Mouse (Mus musculus): ENCODE data around the gene Scarb1.
A peak's percentile ranks its signal among the peaks of the same experiment; 100 is the strongest.
"Not testable (repeated sequence)": the region's sequence is repeated elsewhere in the genome, so short reads cannot be mapped to it uniquely, and the experiment has no call there.

Gene Scarb1

DNA sequence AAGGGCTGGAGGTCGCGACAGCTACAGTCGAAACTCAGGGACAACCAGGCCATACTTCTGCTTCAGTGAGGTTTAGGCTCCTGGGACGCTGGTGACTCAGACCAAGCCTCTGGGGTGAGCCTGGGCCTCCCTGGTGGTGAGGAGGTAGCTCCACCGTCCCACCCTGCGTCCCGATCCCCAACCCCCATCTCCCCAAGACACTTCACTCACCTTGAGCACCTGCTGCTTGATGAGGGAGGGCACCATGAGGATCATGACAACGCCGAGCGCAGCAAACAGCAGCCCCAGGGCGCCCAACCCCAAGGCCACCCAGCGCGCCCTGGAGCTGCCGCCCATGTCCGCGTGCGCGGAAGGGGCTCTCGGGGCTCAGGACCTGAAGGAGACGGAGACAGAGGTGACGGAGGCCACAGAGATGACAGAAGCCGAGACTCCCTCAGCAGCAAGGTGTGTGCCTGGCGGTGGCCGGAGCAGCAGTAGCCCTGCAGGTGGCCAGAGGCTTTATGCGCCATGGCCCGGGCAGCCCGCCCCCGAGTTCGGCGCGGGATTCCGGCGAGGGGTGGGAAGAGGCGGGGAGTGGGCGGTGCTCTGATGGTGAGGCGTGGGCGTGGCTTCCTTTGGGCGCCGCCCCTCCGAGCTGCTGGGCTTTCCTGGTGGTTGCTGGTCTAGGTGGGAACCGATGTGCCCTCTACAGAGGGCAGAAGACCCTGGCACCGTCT, at the start of gene Scarb1:
Gene Scarb1, minus strand, starts transcription at position 548 of the 716 bp plus-strand sequence.
- DNase-seq (ENCODE audit: low read depth, low spot score) = peak; percentile 78

DNA sequence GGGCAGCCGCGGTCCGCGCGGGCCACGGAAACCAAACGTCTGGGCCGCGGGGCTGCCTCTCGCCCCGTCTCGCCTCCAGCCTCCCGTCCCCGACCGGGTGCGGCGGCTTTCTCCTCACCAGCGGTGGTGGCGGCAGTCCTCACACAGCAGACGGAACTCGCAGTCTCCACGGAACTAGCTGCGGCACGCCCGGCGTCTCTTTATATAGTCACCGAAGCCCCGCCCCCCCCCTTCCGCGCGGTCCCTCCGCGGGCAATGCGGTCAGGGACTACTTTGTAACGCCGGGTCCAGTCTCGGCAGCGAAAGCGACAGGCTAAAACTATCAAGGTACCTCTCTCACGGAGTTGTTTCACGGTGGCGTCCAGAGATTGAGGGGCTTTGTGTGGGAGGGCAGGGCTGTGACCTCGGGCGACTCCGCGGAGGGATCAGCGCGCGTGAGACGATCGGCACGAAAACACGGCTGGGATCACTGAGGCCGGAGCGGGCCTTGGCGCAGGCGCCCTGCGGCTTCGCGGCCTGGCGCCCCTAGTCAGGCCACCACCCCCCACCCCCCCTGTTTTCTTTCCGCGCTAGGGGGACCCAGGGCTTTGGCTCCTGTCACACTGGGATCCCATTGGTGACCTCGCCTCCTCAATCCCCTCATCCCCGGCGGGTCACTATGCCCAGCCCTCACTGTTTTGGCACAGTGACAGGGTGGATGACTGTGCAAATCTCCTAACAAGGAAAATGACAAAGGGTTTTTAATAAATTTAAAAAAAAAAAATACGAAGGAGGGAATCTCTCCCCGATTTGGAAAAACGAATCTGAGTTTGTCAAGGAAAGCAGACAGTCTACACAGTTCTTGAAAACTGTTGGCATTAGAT, 48.9 kb upstream of the Scarb1 start, which contains the start of gene Ubc:
Gene Ubc, minus strand, starts transcription at position 624 of the 863 bp plus-strand sequence.
- peak; percentile 80 for DNase-seq (ENCODE audit: low read depth, low spot score)

DNA sequence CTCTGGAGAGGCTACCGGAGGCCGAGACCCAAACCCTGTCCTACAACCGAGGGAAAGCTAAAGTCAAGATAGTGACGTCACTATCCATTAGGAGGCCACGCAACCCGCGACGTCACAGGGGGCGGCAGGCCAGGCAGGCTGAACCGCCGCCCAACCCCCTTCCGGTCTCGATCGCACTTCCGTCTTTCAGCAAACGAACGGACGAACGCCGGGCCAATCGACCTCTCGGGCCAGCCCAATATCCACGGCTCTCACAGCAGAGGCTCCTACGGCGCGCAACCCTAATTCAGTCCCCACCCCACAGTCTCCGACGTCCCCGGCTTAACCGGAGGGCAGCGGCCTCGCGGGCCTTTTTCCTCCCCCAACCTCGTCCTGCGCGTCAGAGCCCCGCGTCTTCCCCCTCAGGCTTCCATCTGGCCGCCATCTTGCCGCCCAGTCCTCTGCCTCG, 48.3 kb upstream of the Scarb1 start, which contains the start of gene Gm10382:
Gene Gm10382, plus strand, starts transcription at position 192 of the 448 bp plus-strand sequence.
- DNase-seq (ENCODE audit: low read depth, low spot score) = peak; percentile 82

DNA sequence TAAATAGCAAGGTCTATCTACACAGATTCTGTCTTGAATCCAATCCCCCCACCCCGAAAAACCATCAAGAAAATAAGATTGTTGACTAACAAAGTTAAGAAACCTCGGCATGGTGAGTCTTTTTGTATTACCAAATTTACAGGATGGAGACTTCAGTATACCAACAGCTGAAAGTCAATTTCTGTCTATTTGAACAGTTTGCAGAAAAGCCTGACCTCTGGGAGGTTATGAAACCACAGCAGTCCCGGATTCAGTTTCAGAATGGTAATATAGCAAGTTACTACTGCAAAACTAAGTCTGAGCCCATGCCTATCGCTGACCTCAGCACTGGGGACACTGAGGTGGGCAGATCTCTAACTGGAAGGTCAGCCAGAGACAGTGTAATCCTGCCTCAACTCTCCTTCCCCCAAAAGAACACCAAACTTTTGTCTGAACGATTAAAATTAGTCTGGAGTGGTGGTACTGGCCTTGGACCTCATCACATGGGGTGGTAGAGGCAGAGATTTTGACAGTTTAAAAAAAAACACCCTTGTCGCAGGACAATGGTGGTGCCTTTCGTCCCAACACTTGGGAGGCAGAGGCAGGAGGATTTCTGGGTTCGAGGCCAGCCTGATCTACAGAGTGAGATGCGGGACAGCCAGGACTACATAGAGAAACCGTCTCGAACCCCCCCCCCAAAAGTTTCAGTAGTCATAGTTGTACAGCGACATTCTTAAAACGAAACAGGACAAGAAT, 47.6 kb upstream of the Scarb1 start:
- DNase-seq (ENCODE audit: low read depth, low spot score) = no peak

DNA sequence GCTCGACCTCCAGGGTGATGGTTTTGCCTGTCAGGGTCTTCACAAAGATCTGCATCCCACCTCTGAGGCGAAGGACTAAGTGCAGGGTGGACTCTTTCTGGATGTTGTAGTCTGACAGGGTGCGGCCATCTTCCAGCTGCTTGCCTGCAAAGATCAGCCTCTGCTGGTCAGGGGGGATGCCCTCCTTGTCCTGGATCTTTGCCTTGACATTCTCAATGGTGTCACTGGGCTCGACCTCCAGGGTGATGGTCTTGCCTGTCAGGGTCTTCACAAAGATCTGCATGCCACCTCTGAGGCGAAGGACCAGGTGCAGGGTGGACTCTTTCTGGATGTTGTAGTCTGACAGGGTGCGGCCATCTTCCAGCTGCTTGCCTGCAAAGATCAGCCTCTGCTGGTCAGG, 46.4 kb upstream of the Scarb1 start:
- DNase-seq (ENCODE audit: low read depth, low spot score) = not testable (repeated sequence)

DNA sequence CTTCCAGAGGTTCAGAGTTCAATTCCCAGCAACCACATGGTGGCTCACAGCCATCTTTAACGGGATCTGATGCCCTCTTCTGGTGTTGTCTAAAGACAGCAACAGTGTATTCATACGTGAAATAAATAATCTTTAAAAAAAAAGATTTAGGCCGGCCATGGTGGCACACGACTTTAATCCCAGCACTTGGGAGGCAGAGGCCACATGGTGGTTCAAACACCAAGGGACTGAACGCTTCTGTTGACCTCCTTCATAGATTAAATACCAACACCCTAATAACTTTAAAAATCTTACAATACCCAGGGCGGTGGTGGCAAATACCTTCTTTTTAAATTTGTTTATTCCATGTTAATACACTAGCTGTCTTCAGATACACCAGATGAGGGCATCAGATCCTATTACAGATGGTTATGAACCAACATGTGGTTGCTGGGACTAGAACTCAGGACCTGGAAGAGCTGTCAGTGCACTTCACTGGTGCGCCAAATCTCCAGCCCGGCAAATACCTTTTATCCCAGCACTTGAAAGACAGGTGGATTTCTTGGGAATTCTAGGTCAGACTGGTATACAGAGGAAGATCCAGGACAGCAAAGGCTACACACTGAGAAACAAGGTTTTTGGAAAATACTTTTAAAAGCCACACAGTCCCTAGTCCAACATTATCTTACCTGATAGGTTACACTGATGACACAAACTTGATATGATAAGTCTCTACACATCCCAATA, 44.5 kb upstream of the Scarb1 start:
- no peak for DNase-seq (ENCODE audit: low read depth, low spot score)

DNA sequence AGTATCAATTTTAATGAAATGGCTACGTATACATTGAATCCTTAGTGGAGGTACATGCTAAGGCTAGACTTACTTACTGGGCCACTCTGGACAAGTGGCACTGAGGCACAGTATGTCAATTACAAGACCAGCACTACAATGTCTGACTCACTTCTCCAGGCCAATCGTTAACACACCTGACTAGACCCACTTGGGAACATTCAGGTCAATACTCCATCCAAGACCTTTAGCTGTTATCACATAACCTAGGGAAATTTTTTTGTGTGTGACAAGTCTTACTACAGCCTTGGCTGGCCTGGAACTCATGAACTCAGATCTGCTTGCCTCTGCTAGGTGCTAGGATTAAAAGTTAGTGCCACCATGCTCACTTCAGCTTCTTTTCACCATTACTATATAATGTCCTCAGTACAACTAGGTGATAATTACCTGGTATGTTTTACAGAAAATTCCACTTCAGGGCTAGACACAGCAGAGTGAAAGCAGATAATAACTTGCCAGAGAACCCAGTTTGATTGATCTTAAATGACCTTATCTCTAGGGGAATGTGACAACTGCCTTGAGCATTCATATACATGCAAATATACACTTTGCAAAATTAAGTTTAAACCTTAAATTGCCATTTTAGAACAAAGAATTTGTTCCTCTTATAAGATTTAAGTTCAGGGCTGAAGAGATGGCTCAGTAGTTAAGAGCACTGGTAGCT, 43.8 kb upstream of the Scarb1 start:
- no peak for DNase-seq (ENCODE audit: low read depth, low spot score)

DNA sequence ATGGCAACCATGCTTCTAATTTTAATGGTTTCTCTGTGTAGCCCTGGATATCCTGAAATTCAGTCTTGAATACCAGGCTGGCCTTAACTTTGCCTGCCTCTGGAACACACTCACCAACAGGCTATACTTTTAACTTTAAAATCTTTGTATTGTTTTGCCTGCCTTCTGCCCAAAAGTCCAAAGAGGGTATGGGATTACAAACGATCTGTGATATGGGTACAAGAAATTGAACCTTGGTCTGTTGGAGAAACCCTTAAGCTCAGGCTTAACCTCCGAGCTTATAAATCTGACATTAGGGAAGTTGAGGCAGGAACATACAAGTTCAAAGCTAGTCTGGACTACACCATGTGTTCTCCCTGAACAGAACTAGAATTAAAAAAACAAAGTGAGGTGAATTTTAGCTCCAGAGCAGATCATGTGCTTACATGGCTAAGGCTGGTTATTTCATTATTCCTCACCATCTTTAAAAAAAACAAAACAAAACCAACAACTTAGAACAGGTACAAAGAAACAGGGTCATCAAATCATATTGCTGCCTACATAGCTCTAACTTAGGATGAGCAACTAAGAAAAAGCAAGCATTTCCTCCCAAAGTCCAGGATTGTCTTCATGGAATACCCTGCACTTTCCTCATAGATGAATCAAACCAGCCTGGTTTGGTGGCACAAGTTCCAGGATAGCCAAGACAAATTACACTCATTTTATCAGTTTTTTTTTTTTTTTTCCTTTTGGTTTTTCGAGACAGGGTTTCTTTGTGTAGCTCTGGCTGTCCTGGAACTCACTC, 42.9 kb upstream of the Scarb1 start:
- no peak for DNase-seq (ENCODE audit: low read depth, low spot score)

DNA sequence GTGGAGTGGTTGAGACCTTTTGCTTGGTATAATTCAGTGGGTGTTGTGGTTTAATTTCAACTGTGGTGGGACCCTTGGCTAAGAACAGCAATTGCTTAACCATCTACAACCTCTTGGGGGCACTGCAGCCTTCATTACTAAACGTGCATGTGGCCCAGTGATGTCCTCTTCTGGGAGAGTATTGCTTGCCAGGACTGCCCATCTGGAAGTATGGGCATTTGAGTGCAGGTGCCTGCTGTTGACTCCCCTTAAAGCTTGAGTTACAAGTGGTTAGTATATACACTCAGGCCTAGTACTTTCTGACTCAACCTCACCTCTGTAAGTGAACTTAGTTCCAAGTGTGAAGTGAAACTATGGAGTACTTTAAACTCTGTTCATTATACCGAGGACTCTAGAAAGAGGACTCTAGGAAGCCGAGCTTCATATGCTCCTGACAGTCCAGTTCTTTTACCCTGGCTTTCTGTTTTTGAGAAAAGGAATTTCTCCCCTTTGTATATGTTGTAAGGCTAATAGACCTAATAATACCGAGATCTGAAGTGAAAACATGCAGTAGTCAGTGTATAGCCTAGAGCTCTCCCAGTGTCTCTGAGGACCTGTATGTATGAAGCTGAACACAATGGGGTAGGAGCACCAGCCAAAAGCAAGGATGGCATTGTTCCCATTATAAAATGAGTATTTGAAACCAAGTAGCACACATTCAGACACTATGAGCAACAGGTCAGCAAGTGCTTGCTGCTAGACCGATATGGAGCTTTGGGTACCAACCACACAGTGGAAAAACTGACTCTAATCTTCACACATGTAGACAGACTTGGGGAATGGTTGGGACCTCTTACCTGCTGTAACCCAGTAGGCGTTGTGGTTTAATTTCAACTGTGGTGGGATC, 42.0 kb upstream of the Scarb1 start:
- peak; percentile 56 for DNase-seq (ENCODE audit: low read depth, low spot score)

DNA sequence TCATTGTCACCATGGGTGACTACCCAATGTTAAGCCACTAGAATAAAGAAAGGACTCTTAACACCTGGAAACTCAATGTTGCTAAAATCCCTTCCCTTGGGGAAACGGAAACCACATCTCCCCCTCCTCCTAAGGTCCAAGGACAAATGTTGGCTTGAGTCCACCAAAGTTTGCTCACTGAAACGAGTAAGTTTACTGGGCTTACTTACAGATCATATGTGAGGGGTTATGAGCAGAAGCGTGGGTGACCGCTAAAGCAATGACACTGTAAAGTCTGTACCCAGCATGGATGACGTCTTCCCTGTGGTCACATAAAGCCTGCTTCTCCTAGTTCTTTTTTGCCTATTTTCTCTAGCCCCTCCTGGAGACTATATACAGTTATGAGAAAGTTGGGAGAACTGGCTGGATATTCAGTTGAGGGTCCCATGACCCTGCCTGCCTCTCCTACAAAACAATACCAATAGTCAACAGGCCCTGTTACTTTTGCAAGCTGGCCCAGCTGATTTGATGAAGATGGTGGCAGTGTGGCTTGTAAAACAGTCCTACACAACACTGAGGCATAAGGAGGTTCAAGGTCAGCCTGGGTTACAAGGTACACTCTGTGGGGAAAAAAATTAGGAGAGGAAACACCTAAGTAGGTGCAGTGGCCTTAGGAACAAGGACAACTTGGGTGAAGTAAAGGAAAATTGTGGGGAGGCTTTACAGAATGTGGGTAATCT, 41.2 kb upstream of the Scarb1 start:
- DNase-seq (ENCODE audit: low read depth, low spot score) = no peak

DNA sequence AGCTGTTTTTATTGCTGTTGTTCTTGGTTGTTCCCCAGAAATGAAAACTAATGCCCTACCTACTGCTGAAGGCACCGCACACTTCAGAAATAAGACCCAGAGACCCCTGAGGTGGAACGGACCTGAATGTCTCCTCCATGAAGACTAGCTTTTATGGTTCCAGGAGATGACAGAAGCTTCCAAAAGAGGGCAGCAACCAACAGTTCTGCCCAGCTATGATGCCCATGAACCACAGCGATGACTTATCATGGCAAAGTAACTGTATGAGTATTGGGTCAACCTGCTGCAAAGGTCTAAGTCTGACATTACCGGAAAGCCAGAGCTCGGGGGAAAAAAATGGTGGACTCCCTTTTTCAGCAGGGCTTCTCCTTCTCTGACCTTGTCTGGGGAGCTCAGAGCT, 38.0 kb upstream of the Scarb1 start:
- no peak for DNase-seq (ENCODE audit: low read depth, low spot score)

DNA sequence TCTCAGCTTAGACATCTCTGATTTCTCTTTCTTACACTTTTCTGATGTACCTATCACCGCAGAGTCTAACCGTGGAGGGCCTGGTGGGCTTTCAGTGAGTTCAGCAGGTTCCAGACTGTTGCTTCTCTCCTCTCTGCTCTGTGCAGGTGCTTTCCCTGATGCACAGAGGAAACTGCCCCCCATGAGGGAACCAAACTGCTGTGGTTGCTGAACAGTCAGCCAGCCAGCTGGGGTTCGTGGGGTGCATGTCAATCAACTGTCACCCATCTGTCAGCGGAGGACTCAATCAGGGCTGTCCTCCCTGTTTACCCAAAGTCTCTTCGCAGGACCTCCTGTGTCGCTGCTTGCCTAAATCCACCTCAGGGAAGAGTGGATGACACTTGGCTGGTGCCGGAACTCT, 36.3 kb upstream of the Scarb1 start:
- no peak for DNase-seq (ENCODE audit: low read depth, low spot score)

DNA sequence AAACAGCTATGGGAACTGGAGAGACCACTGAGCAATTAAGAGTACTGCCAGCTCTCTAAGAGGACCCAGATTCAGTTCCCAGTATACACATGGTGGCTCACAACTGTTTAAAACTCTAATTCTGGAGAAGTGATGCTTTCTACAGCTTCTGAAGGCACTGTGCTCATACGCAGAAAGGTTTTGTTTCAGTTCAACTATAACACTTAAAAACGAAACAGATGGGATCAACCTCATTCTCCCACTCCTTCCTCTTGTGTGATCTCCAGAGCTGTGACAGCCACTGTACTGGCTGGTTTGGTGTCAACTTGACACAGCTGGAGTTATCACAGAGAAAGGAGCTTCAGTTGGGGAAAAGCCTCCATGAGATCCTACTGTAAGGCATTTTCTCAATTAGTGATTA, 35.0 kb upstream of the Scarb1 start:
- no peak for DNase-seq (ENCODE audit: low read depth, low spot score)

DNA sequence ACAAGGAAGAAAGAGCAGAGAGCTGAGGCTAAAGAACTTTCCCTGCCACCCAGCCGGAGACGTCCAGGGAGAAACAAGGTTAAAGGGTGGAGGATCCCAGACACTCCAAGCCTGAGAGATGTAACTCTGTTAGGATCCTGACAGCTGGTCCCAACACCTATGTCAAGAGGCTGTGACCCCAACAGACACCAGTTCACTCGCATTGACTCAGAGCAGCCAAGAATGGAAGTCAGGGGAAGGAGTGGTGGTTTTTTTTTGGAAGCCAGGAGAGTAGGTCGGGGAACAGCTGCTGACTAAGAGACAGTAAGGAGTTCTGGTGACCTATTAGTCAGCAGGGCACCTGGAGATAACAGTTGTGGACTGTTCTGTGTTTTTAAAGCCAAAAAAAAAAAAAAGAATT, 31.1 kb upstream of the Scarb1 start:
- DNase-seq (ENCODE audit: low read depth, low spot score) = no peak

DNA sequence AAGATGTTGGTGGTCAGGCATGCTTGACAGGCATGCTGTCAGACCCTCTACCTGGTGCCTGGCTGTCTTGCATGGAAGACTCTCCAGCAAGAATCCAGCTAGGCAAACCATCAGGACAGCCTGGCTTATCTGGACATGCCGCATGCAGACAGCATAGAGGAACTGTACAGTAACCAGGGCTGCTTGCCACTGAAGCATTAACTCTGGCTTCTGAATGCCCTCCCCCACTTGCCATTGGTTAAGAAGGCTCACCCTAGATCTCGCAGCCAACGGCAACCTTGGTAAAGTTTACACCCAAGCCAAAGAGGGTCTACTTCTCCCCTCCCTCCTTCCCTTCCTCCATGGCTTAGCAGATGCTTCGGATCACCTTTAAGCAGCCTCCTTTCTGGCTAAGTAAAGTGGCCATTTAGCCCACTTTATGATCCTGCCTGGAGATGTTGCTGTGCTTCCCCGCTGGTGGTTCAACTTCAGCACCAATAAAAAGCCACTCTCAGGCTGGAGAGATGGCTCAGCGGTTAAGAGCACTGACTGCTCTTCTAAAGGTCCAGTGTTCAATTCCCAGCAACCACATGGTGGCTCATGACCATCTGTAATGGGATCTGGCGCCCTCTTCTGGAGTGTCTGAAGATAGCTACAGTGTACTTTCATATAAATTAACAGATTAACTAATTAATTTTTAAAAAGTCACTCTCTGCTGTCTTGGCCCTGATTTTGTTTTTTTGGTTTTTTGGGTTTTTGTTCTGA, 30.2 kb upstream of the Scarb1 start:
- DNase-seq (ENCODE audit: low read depth, low spot score) = peak; percentile 65

DNA sequence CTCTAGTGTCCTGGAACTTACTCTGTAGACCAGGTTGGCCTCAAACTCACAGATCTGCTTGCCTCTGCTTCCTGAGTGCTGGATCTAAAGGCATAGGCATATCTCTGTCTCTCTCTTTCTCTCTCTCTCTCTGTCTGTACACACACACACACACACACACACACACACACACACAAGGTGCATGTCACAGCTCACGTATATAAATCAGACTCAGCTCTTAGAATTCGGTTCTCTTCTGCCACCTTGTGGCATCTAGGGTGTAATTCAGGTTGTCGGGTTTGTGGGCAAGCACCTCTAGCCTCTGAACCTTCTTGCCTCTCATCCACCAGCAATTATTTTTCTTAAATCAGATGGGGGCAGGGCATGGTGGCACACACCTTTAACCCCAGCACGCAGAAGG, 27.7 kb upstream of the Scarb1 start:
- peak; percentile 72 for DNase-seq (ENCODE audit: low read depth, low spot score)

DNA sequence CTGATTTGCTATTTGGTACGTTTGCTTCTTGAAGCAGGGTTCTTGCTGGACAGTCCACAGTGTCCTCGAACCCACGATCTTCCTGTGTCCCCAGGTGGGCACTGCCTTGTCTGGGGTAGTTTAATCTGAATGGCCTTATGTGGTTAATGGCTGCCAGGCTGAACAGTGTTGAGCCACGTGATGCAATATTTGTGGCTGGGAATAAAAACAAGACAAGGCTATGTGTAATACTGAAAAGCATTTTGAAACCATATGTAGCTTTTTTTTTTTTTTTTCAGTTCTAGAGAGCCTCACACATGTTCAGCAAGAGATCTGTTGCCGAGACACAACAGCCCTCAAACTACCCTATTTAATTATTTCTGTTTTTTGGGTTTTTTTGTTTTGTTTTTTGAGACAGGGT, 27.3 kb upstream of the Scarb1 start:
- no peak for DNase-seq (ENCODE audit: low read depth, low spot score)

All from ES-CJ7 (cell line).